Mouse (Mus musculus) layer of hippocampus, adult 18-20 months (tissue): Measurements from ENCODE around the gene Ctrl. TPM values are rescaled to one million over a fixed set of nuclear protein-coding genes. Genes with fewer than 3 reads are reported as not detected.

Source experiments
- microRNA-seq, 2 experiments: library from miRNA; unstranded; fragments of <30 nt; microRNA quantifications; one replicate each; pipeline ENCODE4 v1.2.0; 2021
- total RNA-seq, 2 experiments: library from RNA; stranded (reverse); gene quantifications; 2 replicates each; pipeline ENCODE4 v1.2.3; 2021

Gene Ctrl
- total RNA-seq, 2 experiments from 2014 or later, result 1.1 to 1.8 TPM

Small RNAs within 50 kb of the gene (microRNA-seq; reads per million reads assigned to microRNA genes)
- 0 reads per million in 2 experiments for gene Mir7074

Other genes starting within 250 kb of the Ctrl start
- 10 to 100 TPM; 78.4 to 80.3 TPM for gene Carmil2, start 247.6 kb downstream of the Ctrl start, total RNA-seq
- gene Acd, start 232.8 kb downstream of the Ctrl start, total RNA-seq, result 10 to 100 TPM; 46.1 to 47.4 TPM
- 10 to 100 TPM; 34.0 to 34.7 TPM for gene Pard6a, start 232.7 kb downstream of the Ctrl start, total RNA-seq
- under 1 TPM in 1 of 2 experiments, not detected in 1; 0.27 TPM for gene 4933405L10Rik, start 226.2 kb downstream of the Ctrl start, total RNA-seq
- 1 to 10 TPM; 8.8 to 9.6 TPM for gene Enkd1, start 225.7 kb downstream of the Ctrl start, total RNA-seq
- gene Gfod2, start 175.2 kb downstream of the Ctrl start, total RNA-seq, result 10 to 100 TPM; 19.0 to 23.3 TPM
- 10 to 100 TPM; 24.7 to 25.7 TPM for gene Ranbp10, start 106.5 kb downstream of the Ctrl start, total RNA-seq
- under 1 TPM in 1 of 2 experiments, not detected in 1; 0.25 TPM for gene Tsnaxip1, start 106.1 kb downstream of the Ctrl start, total RNA-seq
- 10 to 100 TPM; 12.6 to 12.9 TPM for gene Cenpt, start 80.6 kb downstream of the Ctrl start, total RNA-seq
- gene Thap11, start 78.7 kb downstream of the Ctrl start, total RNA-seq, result 10 to 100 TPM; 43.0 to 46.5 TPM
- gene Nutf2, start 73.3 kb downstream of the Ctrl start, total RNA-seq, result 10 to 100 TPM; 29.0 to 41.5 TPM
- 10 to 100 TPM; 63.6 to 67.4 TPM for gene Edc4, start 53.0 kb downstream of the Ctrl start, total RNA-seq
- under 1 TPM; 0.57 to 0.99 TPM for gene Nrn1l, start 40.3 kb downstream of the Ctrl start, total RNA-seq
- 1 to 10 TPM; 6.5 to 7.3 TPM for gene Pskh1, start 33.4 kb downstream of the Ctrl start, total RNA-seq
- 10 to 100 TPM; 62.5 to 74.3 TPM for gene Psmb10, start 4.6 kb upstream of the Ctrl start, total RNA-seq
- 10 to 100 TPM; 31.7 to 38.4 TPM for gene Lcat, start 9.5 kb upstream of the Ctrl start, total RNA-seq
- 10 to 100 TPM; 18.6 to 20.8 TPM for gene Slc12a4, start 32.2 kb upstream of the Ctrl start, total RNA-seq
- not detected for gene Dpep3, start 45.6 kb upstream of the Ctrl start, total RNA-seq
- 10 to 100 TPM; 15.6 to 16.2 TPM for gene Dus2, start 57.5 kb upstream of the Ctrl start, total RNA-seq
- not detected for gene Dpep2nb, start 72.1 kb upstream of the Ctrl start, total RNA-seq
- 10 to 100 TPM; 14.3 to 15.4 TPM for gene Ddx28, start 78.0 kb upstream of the Ctrl start, total RNA-seq
- gene Nfatc3, start 125.0 kb upstream of the Ctrl start, total RNA-seq, result 10 to 100 TPM; 10.9 to 12.0 TPM
- under 1 TPM in 1 of 2 experiments, not detected in 1; 0.12 TPM for gene Esrp2, start 203.1 kb upstream of the Ctrl start, total RNA-seq
- 10 to 100 TPM; 22.8 to 25.6 TPM for gene Pla2g15, start 216.5 kb upstream of the Ctrl start, total RNA-seq
- 10 to 100 TPM; 18.6 to 20.8 TPM for gene Slc7a6, start 235.0 kb upstream of the Ctrl start, total RNA-seq